ENCODE assay signal across 13 mouse cellular contexts in genomic region chr13:112580590-112581320, GRCm38 (mm10). TPM values are rescaled to one million over a fixed set of nuclear protein-coding genes. Genes with fewer than 3 reads are reported as not detected.
DNase-seq lines count a peak whose midpoint lies in the region; ATAC-seq and TF ChIP-seq lines count a peak whose summit lies in the region.
"Had no signal": no experiment of that assay in that cellular context is flagged by ENCODE, and none has a peak within 500 bp of the region (broad histone marks: within the 10 kb centered on the region; RNA-seq: fewer than 3 reads in every experiment).

No protein-coding gene starts in this region.

- no peak for TF ChIP-seq POLR2A in brain, embryonic 14.5 days (IDR thresholded peaks at IDR 0.05; ENCODE audit: borderline replicate concordance, extremely low read depth, insufficient read depth, insufficient read length, poor library complexity, severe bottlenecking)
- TF ChIP-seq POLR2A in limb, embryonic 14.5 days (IDR thresholded peaks at IDR 0.05; ENCODE audit: borderline replicate concordance, extremely low read depth, insufficient read depth, insufficient read length): no peak

- WGBS in kidney, embryonic 14.5 days: 10% methylated on average over 11 of the region's 11 CpGs
- 25% methylated on average over 11 of the region's 11 CpGs for WGBS in limb, embryonic 14.5 days

- no peaks in the 10 kb centered on the region for H3K9me3 ChIP-seq in kidney, embryonic 14.5 days (ENCODE audit: control insufficient read depth, low read length)
- H3K9me3 ChIP-seq in limb, embryonic 14.5 days (ENCODE audit: control insufficient read depth, low read length): no peaks in the 10 kb centered on the region
- H3K9me3 ChIP-seq: heart, embryonic 15.5 days; limb, embryonic 12.5 days; lung, embryonic 15.5 days had no signal

- no peaks in the 10 kb centered on the region for H3K27me3 ChIP-seq in kidney, embryonic 14.5 days (ENCODE audit: control insufficient read depth, insufficient read depth, low read length)
- no peaks in the 10 kb centered on the region for H3K27me3 ChIP-seq in limb, embryonic 14.5 days (ENCODE audit: control insufficient read depth, insufficient read depth, low read length)
- H3K27me3 ChIP-seq: heart, embryonic 15.5 days; limb, embryonic 12.5 days; lung, embryonic 15.5 days had no signal

- H3K9ac ChIP-seq in kidney, embryonic 14.5 days (ENCODE audit: low read depth, low read length): no peak overlapping the region
- no peak overlapping the region for H3K9ac ChIP-seq in limb, embryonic 14.5 days (ENCODE audit: low read depth, low read length, severe bottlenecking)
- H3K9ac ChIP-seq: heart, embryonic 15.5 days; hindbrain, embryonic 14.5 days; limb, embryonic 12.5 days; lung, embryonic 15.5 days had no signal

- DNase-seq in adrenal gland, postnatal 10 days: peak; percentile 6
- DNase-seq in adrenal gland, postnatal 4 days (ENCODE audit: low spot score in 2 of 2): no peak
- no peak for DNase-seq in kidney, adult 18-20 months
- peak; percentile 67 for DNase-seq in brain, embryonic 14.5 days (ENCODE audit: low read depth)
- peak; percentile 56 for DNase-seq in limb, embryonic 14.5 days (ENCODE audit: low spot score)
- DNase-seq in right cerebral cortex, adult 2 months (ENCODE audit: low spot score in 2 of 2): no peak
- no peak for DNase-seq in cerebellum, adult 8-10 months
- DNase-seq: cerebellum, adult 18-20 months had no signal

- H3K4me1 ChIP-seq in kidney, embryonic 14.5 days (ENCODE audit: control insufficient read depth, insufficient read depth, low read length): no peaks in the 10 kb centered on the region
- peaks cover 17% of the 10 kb centered on the region; the same call in 1 of the 2 replicates for H3K4me1 ChIP-seq in limb, embryonic 14.5 days (ENCODE audit: control insufficient read depth, insufficient read depth, low read length)
- H3K4me1 ChIP-seq: heart, embryonic 15.5 days; lung, embryonic 15.5 days had no signal

- ATAC-seq in kidney, embryonic 14.5 days (ENCODE audit: low FRiP score, low TSS enrichment): peak; percentile 78; the same call in 1 of the 2 replicates
- no peak for ATAC-seq in limb, embryonic 14.5 days (ENCODE audit: low FRiP score, low read depth)

- no peak overlapping the region for H3K4me2 ChIP-seq in kidney, embryonic 14.5 days (replicated peaks; ENCODE audit: low read depth, low read length)
- no peak overlapping the region for H3K4me2 ChIP-seq in limb, embryonic 14.5 days (replicated peaks; ENCODE audit: low read depth, low read length, severe bottlenecking)
- H3K4me2 ChIP-seq: heart, embryonic 15.5 days; hindbrain, embryonic 14.5 days; limb, embryonic 12.5 days; lung, embryonic 15.5 days had no signal

- no peaks in the 10 kb centered on the region for H3K36me3 ChIP-seq in kidney, embryonic 14.5 days (ENCODE audit: control insufficient read depth, insufficient read depth, low read length)
- H3K36me3 ChIP-seq in limb, embryonic 14.5 days (ENCODE audit: control insufficient read depth, insufficient read depth, low read length): no peaks in the 10 kb centered on the region
- H3K36me3 ChIP-seq: heart, embryonic 15.5 days; limb, embryonic 12.5 days; lung, embryonic 15.5 days had no signal

- H3K27ac ChIP-seq in kidney, embryonic 14.5 days (ENCODE audit: low read depth, low read length): no peak overlapping the region
- no peak overlapping the region for H3K27ac ChIP-seq in limb, embryonic 14.5 days (replicated peaks; ENCODE audit: low read depth, low read length)
- H3K27ac ChIP-seq: heart, embryonic 15.5 days; hindbrain, embryonic 14.5 days; limb, embryonic 12.5 days; lung, embryonic 15.5 days had no signal

- H3K4me3 ChIP-seq in kidney, embryonic 14.5 days (ENCODE audit: low read length): no peak overlapping the region
- no peak overlapping the region for H3K4me3 ChIP-seq in limb, embryonic 14.5 days (replicated peaks; ENCODE audit: low read length)
- H3K4me3 ChIP-seq: heart, embryonic 15.5 days; limb, embryonic 12.5 days; lung, embryonic 15.5 days had no signal

- no peak for TF ChIP-seq CTCF in brain, embryonic 14.5 days (IDR thresholded peaks at IDR 0.05; ENCODE audit: borderline replicate concordance, extremely low read depth, insufficient read depth, insufficient read length)

RNA-seq across cellular contexts. Expression of gene Il31ra, which starts 13.4 kb away (rescaled TPM):
- total RNA-seq in adrenal gland, postnatal 10 days (2021): under 1 TPM; 0.21 to 0.27 TPM
- total RNA-seq in adrenal gland, postnatal 4 days (2021): under 1 TPM; 0.48 to 0.76 TPM
- polyA plus RNA-seq in kidney, embryonic 14.5 days (2014; fragmentation: Nextera tagmentation; extraction: Ambion mirVana): 0.09 TPM in 1 of 2 replicates, not detected in the other
- 0.12 and 0.19 TPM in 2 replicates for polyA plus RNA-seq in brain, embryonic 14.5 days (2012; rRNA removed)
- 0.28 and 0.38 TPM in 2 replicates for polyA plus RNA-seq in limb, embryonic 14.5 days (2012; rRNA removed)
- 0.21 and 0.22 TPM in 2 replicates for polyA plus RNA-seq in limb, embryonic 14.5 days (2014; fragmentation: Nextera tagmentation; extraction: Ambion mirVana)
- polyA plus RNA-seq: limb, embryonic 12.5 days; lung, embryonic 15.5 days had no signal

Comparison
In these comparisons a context has a peak if more than half of its experiments do, and no peak if none do; other contexts are left out.
1. DNase-seq: peak in adrenal gland, postnatal 10 days (single experiment), brain, embryonic 14.5 days (single experiment) and limb, embryonic 14.5 days (single experiment); none in adrenal gland, postnatal 4 days (0 of 2), kidney, adult 18-20 months (single experiment), right cerebral cortex, adult 2 months (0 of 2) and cerebellum, adult 8-10 months (single experiment).